Mouse (Mus musculus): ENCODE measurements around the gene Cdca5. TPM values are rescaled to one million over a fixed set of nuclear protein-coding genes. Genes with fewer than 3 reads are reported as not detected.
A peak's percentile ranks its signal among the peaks of the same experiment; 100 is the strongest.

The Cdca5 gene
- polyA plus RNA-seq, 1 experiment from 2014 or later = 28.2 TPM

DNA sequence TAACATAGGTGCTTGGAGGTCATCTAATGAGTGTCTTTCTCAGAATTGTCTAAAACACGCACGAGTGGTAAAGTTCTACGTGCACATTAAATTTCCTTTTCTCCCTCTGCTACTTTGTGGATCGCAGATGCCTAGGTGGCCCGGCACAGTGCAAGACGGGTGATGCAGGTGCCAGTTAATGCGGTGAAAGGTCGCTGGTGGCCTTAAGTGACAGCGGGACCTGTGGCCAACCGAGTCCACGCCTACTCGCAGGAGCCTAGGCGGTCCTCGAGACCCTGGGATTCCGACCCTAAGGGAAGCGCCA, 55.5 kb downstream of the Cdca5 start:
- no peak for DNase-seq (ENCODE audit: low spot score)
- peak overlapping the region; percentile 94 for H3K27ac ChIP-seq (ENCODE audit: low read depth, low read length)
- H3K4me3 ChIP-seq (ENCODE audit: low read depth, low read length) = peak overlapping the region; percentile 48
- H3K36me3 ChIP-seq (ENCODE audit: control insufficient read depth, insufficient read depth, low read length) = peaks cover 24% of the 10 kb centered on the region
- no peaks in the 10 kb centered on the region for H3K9me3 ChIP-seq (replicated peaks; ENCODE audit: control insufficient read depth, low read length)
- peaks cover 8% of the 10 kb centered on the region for H3K4me1 ChIP-seq (ENCODE audit: control insufficient read depth, insufficient read depth, low read length)
- WGBS = 5% methylated on average over 16 of the region's 16 CpGs
- H3K27me3 ChIP-seq (replicated peaks; ENCODE audit: control insufficient read depth, insufficient read depth, low read length) = no peaks in the 10 kb centered on the region
- peak overlapping the region; percentile 59 for H3K4me2 ChIP-seq (ENCODE audit: low read length)
- H3K9ac ChIP-seq (ENCODE audit: low read length) = peak overlapping the region; percentile 80
- ATAC-seq = no peak

DNA sequence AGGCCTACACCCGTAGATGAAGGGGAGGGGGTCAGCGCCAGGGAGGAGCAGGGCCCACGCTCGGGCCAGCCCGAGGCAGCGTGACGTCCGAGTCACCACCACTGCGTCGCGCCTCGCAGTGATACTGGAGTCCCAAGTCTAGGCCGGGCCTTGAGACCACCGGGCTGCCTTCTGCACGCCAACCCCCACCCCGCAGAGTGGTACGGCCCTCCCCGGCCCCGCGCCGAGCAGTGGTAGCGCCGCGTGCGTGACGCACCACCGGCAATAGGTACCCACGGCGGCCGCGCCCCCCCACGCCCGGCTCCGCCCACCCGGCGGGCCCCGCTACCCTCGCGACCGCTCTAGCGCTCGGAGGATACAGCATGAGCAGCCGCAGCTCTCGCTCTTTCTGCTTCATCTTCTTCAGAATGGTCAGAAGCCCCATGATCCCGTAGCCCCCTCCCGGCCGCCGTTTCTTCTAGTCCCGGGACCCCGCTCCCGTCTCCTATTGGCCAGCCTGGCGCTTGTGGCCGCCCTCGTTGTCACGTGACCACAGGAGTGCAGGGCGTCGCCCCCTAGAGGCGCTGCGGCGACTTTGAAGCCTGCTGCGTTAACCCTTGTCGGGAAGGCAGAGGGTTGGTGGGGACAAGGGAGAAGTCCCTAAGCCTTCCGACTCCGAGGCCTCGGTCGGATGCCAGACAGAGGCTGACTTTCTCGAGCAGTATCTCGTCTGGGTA, 56.1 kb downstream of the Cdca5 start, which contains the start of gene Batf2:
Batf2 (plus strand) TSS at position 306 of the 716 bp plus-strand sequence.
- peak within 1 kb of the TSS; percentile 80 for H3K9ac ChIP-seq (ENCODE audit: low read length)
- no peaks in the 10 kb centered on the region for H3K9me3 ChIP-seq (replicated peaks; ENCODE audit: control insufficient read depth, low read length)
- DNase-seq (ENCODE audit: low spot score) (peak; percentile 98), ATAC-seq (peak; percentile 95)
- H3K4me1 ChIP-seq (ENCODE audit: control insufficient read depth, insufficient read depth, low read length) = peaks cover 8% of the 10 kb centered on the region
- H3K4me3 ChIP-seq (ENCODE audit: low read depth, low read length) = peak within 1 kb of the TSS; percentile 48
- WGBS = under 1% methylated on average over 68 of the region's 68 CpGs
- H3K36me3 ChIP-seq (ENCODE audit: control insufficient read depth, insufficient read depth, low read length) = peaks cover 19% of the 10 kb centered on the region
- peak within 1 kb of the TSS; percentile 94 for H3K27ac ChIP-seq (ENCODE audit: low read depth, low read length)
- peak within 1 kb of the TSS; percentile 59 for H3K4me2 ChIP-seq (ENCODE audit: low read length)
- H3K27me3 ChIP-seq (replicated peaks; ENCODE audit: control insufficient read depth, insufficient read depth, low read length) = no peaks in the 10 kb centered on the region

DNA sequence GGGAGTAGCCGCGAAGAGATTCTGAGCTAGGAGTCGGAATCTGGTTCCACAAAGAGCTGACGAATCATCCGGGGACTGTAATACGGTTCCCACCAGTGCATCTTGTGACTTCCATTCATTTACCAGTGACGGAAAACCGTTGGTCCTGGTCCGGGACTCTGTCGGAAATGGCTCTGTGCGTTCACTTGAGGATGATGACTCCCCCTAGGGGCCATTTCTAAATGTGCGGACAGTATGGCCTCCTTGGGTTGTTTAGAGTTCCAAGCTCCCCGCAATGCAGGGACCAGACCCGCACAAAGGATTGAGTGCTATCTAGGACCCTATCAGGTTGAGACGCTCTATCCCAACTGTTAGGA, 56.6 kb downstream of the Cdca5 start, which contains the start of gene Arl2:
Arl2 (minus strand) TSS at position 155 of the 356 bp plus-strand sequence.
- peak; percentile 96 for DNase-seq (ENCODE audit: low spot score)
- WGBS = under 1% methylated on average over 15 of the region's 15 CpGs
- H3K36me3 ChIP-seq (ENCODE audit: control insufficient read depth, insufficient read depth, low read length) = peaks cover 13% of the 10 kb centered on the region

More for the DNA sequence above, 56.6 kb downstream of the Cdca5 start, which contains the start of gene Arl2:
- peak within 1 kb of the TSS; percentile 59 for H3K4me2 ChIP-seq (ENCODE audit: low read length)
- no peaks in the 10 kb centered on the region for H3K27me3 ChIP-seq (replicated peaks; ENCODE audit: control insufficient read depth, insufficient read depth, low read length)
- peaks cover 8% of the 10 kb centered on the region for H3K4me1 ChIP-seq (ENCODE audit: control insufficient read depth, insufficient read depth, low read length)
- peak; percentile 81 for ATAC-seq
- peak within 1 kb of the TSS; percentile 48 for H3K4me3 ChIP-seq (ENCODE audit: low read depth, low read length)
- H3K27ac ChIP-seq (ENCODE audit: low read depth, low read length) = peak within 1 kb of the TSS; percentile 94
- H3K9ac ChIP-seq (ENCODE audit: low read length) = peak within 1 kb of the TSS; percentile 80
- no peaks in the 10 kb centered on the region for H3K9me3 ChIP-seq (replicated peaks; ENCODE audit: control insufficient read depth, low read length)

Small RNA genes lying within 50 kb of the gene (microRNA-seq; reads per million reads assigned to microRNA genes)
- gene Mir6988 = 1.1 reads per million

Other genes with a start within 250 kb of the Cdca5 start
- gene Frmd8, start 209.7 kb upstream of the Cdca5 start, polyA plus RNA-seq (2014; fragmentation: Nextera tagmentation; extraction: Ambion mirVana) = 13.1 and 16.0 TPM in 2 replicates
- gene Slc25a45, start 207.2 kb upstream of the Cdca5 start, polyA plus RNA-seq (2014; fragmentation: Nextera tagmentation; extraction: Ambion mirVana) = 1.7 TPM in 2 replicates
- gene Tigd3, start 190.8 kb upstream of the Cdca5 start, polyA plus RNA-seq (2014; fragmentation: Nextera tagmentation; extraction: Ambion mirVana) = 7.0 and 7.1 TPM in 2 replicates
- gene Dpf2, start 172.0 kb upstream of the Cdca5 start, polyA plus RNA-seq (2014; fragmentation: Nextera tagmentation; extraction: Ambion mirVana) = 127 and 136 TPM in 2 replicates
- 7.9 and 9.6 TPM in 2 replicates for gene Cdc42ep2, start 160.2 kb upstream of the Cdca5 start, polyA plus RNA-seq (2014; fragmentation: Nextera tagmentation; extraction: Ambion mirVana)
- gene Pola2, start 120.8 kb upstream of the Cdca5 start, polyA plus RNA-seq (2014; fragmentation: Nextera tagmentation; extraction: Ambion mirVana) = 35.5 and 41.1 TPM in 2 replicates
- gene Slc22a20, start 98.8 kb upstream of the Cdca5 start, polyA plus RNA-seq (2014; fragmentation: Nextera tagmentation; extraction: Ambion mirVana) = not detected in 2 replicates
- 2.4 TPM in 2 replicates for gene Capn1, start 69.1 kb upstream of the Cdca5 start, polyA plus RNA-seq (2014; fragmentation: Nextera tagmentation; extraction: Ambion mirVana)
- gene Syvn1, start 38.4 kb upstream of the Cdca5 start, polyA plus RNA-seq (2014; fragmentation: Nextera tagmentation; extraction: Ambion mirVana) = 17.6 and 20.2 TPM in 2 replicates
- 82.8 and 85.5 TPM in 2 replicates for gene Mrpl49, start 27.2 kb upstream of the Cdca5 start, polyA plus RNA-seq (2014; fragmentation: Nextera tagmentation; extraction: Ambion mirVana)
- 626 and 785 TPM in 2 replicates for gene Fau, start 27.1 kb upstream of the Cdca5 start, polyA plus RNA-seq (2014; fragmentation: Nextera tagmentation; extraction: Ambion mirVana)
- 38.2 and 40.5 TPM in 2 replicates for gene Znhit2, start 23.8 kb upstream of the Cdca5 start, polyA plus RNA-seq (2014; fragmentation: Nextera tagmentation; extraction: Ambion mirVana)
- gene Tm7sf2, start 16.6 kb upstream of the Cdca5 start, polyA plus RNA-seq (2014; fragmentation: Nextera tagmentation; extraction: Ambion mirVana) = 32.6 and 35.6 TPM in 2 replicates
- 59.5 and 73.9 TPM in 2 replicates for gene Vps51, start 7.8 kb upstream of the Cdca5 start, polyA plus RNA-seq (2014; fragmentation: Nextera tagmentation; extraction: Ambion mirVana)
- not detected in 2 replicates for gene Tmem262, start 5.0 kb upstream of the Cdca5 start, polyA plus RNA-seq (2014; fragmentation: Nextera tagmentation; extraction: Ambion mirVana)
- 1.1 and 1.4 TPM in 2 replicates for gene Gm28374, start 2.7 kb upstream of the Cdca5 start, polyA plus RNA-seq (2014; fragmentation: Nextera tagmentation; extraction: Ambion mirVana)
- gene Zfpl1, start within 50 bp of the Cdca5 start, polyA plus RNA-seq (2014; fragmentation: Nextera tagmentation; extraction: Ambion mirVana) = 81.1 and 87.2 TPM in 2 replicates
- gene AC131692.1, start 9.4 kb downstream of the Cdca5 start, polyA plus RNA-seq (2014; fragmentation: Nextera tagmentation; extraction: Ambion mirVana) = not detected in 2 replicates
- gene Naaladl1, start 20.8 kb downstream of the Cdca5 start, polyA plus RNA-seq (2014; fragmentation: Nextera tagmentation; extraction: Ambion mirVana) = 0.36 and 0.42 TPM in 2 replicates
- gene Sac3d1, start 33.7 kb downstream of the Cdca5 start, polyA plus RNA-seq (2014; fragmentation: Nextera tagmentation; extraction: Ambion mirVana) = 56.4 and 57.6 TPM in 2 replicates
- gene Snx15, start 43.3 kb downstream of the Cdca5 start, polyA plus RNA-seq (2014; fragmentation: Nextera tagmentation; extraction: Ambion mirVana) = 45.6 and 50.2 TPM in 2 replicates
- gene Batf2, start 56.0 kb downstream of the Cdca5 start, polyA plus RNA-seq (2014; fragmentation: Nextera tagmentation; extraction: Ambion mirVana) = not detected in 2 replicates
- 80.3 and 90.2 TPM in 2 replicates for gene Arl2, start 56.6 kb downstream of the Cdca5 start, polyA plus RNA-seq (2014; fragmentation: Nextera tagmentation; extraction: Ambion mirVana)
- not detected in 2 replicates for gene Majin, start 99.4 kb downstream of the Cdca5 start, polyA plus RNA-seq (2014; fragmentation: Nextera tagmentation; extraction: Ambion mirVana)
- 0.30 TPM in 1 of 2 replicates, not detected in the other for gene Gpha2, start 141.4 kb downstream of the Cdca5 start, polyA plus RNA-seq (2014; fragmentation: Nextera tagmentation; extraction: Ambion mirVana)
- 74.3 and 98.9 TPM in 2 replicates for gene Ppp2r5b, start 150.9 kb downstream of the Cdca5 start, polyA plus RNA-seq (2014; fragmentation: Nextera tagmentation; extraction: Ambion mirVana)
- gene Atg2a, start 156.7 kb downstream of the Cdca5 start, polyA plus RNA-seq (2014; fragmentation: Nextera tagmentation; extraction: Ambion mirVana) = 7.9 and 9.6 TPM in 2 replicates
- gene Ehd1, start 191.7 kb downstream of the Cdca5 start, polyA plus RNA-seq (2014; fragmentation: Nextera tagmentation; extraction: Ambion mirVana) = 71.3 and 79.8 TPM in 2 replicates
- 0.61 and 0.72 TPM in 2 replicates for gene Cdc42bpg, start 221.5 kb downstream of the Cdca5 start, polyA plus RNA-seq (2014; fragmentation: Nextera tagmentation; extraction: Ambion mirVana)
- 47.7 and 61.6 TPM in 2 replicates for gene Men1, start 250.0 kb downstream of the Cdca5 start, polyA plus RNA-seq (2014; fragmentation: Nextera tagmentation; extraction: Ambion mirVana)